Mouse (Mus musculus) layer of hippocampus, postnatal 36 days (tissue): ENCODE results near the gene Olfr850. TPM values are rescaled to one million over a fixed set of nuclear protein-coding genes. Genes with fewer than 3 reads are reported as not detected.

Source experiments
- DNase-seq, 2 experiments: peaks; one replicate each; pipeline ENCODE4 v3.0.0; 2022
- total RNA-seq, 2 experiments: library from RNA; stranded (reverse); gene quantifications; 2 replicates each; pipeline ENCODE4 v1.2.3; 2021

Olfr850 gene
- total RNA-seq, result not detected

GRCm38 (mm10) chr9:19478148-19478547 lies at the start of gene Olfr850:
Olfr850 (minus strand) TSS chr9:19478248.
- DNase-seq, result no peak

DNA sequence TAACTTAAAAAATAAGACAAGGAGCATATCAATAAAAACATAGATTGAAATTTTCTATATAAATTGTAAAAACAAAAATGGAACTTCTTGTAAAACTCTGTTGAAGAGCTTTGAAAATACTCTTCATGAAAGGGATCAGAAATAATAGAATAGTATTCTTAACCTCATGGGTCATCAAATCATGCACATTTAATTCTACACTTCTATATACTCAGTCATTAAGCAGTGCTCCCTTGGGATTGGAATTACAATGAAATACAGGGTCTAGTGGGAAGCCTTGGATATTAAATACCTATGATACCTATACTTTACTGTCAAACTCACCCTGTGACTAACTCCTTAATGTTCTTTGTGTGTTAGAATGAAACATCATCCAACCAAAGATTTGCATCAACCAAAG lies 14.9 kb upstream of the Olfr850 start, which contains the start of gene Olfr851:
Gene Olfr851, plus strand, starts transcription at position 301 of the 400 bp plus-strand sequence.
- no peak for DNase-seq

DNA sequence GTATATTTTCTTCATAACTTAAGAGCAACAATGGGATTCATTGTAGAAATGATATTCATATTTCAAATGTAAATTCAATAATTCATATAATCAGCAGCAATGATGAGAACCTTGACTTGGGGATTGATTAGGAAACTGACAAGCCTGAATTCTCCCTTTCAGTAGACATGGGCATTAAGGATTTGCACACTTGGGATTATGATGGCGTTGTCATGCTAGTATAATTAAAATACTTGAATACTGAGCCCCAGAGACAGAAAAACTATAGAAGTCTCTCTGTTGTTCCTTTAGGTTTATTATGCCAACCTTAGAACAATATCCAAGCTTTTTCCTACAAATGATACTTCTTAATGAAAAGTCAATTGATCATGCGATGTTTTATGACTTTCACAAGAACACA lies 38.1 kb downstream of the Olfr850 start, which contains the start of gene Olfr849:
Gene Olfr849, plus strand, starts transcription at position 301 of the 400 bp plus-strand sequence.
- DNase-seq, result no peak

Other genes with a start within 250 kb of the Olfr850 start
- not detected for gene Olfr843, start 226.3 kb downstream of the Olfr850 start, total RNA-seq
- gene Olfr844, start 161.9 kb downstream of the Olfr850 start, total RNA-seq, result not detected
- not detected for gene Olfr845, start 141.8 kb downstream of the Olfr850 start, total RNA-seq
- gene Olfr846, start 114.2 kb downstream of the Olfr850 start, total RNA-seq, result not detected
- not detected for gene Olfr847, start 99.6 kb downstream of the Olfr850 start, total RNA-seq
- not detected for gene Olfr849, start 38.0 kb downstream of the Olfr850 start, total RNA-seq
- not detected for gene Olfr851, start 15.0 kb upstream of the Olfr850 start, total RNA-seq
- not detected for gene Olfr853, start 62.8 kb upstream of the Olfr850 start, total RNA-seq
- gene Olfr854, start 89.1 kb upstream of the Olfr850 start, total RNA-seq, result not detected
- gene Olfr855, start 104.4 kb upstream of the Olfr850 start, total RNA-seq, result not detected
- 10 to 100 TPM; 20.2 to 21.2 TPM for gene Zfp317, start 143.9 kb upstream of the Olfr850 start, total RNA-seq
- not detected for gene Olfr857, start 231.2 kb upstream of the Olfr850 start, total RNA-seq